Mouse (Mus musculus) thymus, postnatal 14 days (tissue): ENCODE results near the gene Atxn7l3.
"Not testable (repeated sequence)": the region's sequence is repeated elsewhere in the genome, so short reads cannot be mapped to it uniquely, and the experiment has no call there.

Experiments used
- DNase-seq: peaks from one replicate; pipeline ENCODE4 v3.0.0; 2021

Atxn7l3 gene

DNA sequence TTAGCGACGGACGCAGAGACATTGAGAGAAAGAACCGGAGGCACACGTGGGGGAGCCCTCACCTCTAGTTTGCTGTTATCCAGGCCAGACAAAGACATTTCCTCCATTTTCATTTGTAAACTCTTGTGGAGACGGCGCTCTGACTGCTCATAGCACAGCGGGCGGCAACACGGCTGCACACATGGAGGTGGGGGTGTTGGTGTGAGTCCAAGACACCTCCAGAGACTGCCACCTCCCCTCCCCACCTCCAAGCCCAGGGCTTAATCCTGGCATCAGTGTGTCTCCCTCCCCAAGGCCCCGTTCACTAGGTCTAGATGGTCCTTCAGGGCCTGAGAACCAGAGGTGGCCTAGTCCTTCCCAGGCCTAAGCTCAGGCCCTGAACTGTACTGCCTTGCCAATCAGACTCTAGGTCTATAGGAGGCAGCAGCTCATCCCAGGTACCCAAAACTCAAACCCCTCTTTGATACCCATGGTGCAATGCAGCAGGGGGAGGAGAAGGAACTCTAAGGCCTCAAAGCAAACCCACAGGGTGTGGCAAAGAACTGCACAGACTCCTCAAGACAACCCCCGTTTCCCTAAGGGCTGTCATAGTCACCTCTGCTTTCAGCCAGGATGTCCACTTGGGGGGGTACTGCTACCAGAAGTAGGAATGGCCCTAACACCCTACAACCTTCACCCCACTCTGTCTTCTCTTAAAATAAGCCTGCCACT is 1.4 kb downstream of the Atxn7l3 start:
- DNase-seq: peak; percentile 80

DNA sequence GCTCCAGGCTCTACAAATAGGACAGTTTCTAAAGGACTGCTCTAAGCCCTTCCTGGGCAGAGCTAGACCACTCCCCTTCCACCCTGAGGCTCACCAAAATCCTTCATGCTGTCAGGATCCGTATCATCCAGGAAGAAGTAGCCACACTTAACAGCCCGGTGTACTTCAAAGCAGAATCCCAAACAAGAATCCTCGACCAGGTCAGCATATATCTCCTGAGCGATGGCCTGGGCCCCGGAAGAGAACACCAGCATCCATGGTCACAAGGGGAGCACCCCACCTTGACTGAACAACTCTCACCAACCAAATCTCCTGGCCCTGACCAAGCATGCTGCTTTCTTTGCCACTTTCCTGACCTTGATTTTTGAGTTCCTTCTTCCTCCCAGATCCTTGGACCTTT is 2.0 kb downstream of the Atxn7l3 start:
- DNase-seq: no peak

DNA sequence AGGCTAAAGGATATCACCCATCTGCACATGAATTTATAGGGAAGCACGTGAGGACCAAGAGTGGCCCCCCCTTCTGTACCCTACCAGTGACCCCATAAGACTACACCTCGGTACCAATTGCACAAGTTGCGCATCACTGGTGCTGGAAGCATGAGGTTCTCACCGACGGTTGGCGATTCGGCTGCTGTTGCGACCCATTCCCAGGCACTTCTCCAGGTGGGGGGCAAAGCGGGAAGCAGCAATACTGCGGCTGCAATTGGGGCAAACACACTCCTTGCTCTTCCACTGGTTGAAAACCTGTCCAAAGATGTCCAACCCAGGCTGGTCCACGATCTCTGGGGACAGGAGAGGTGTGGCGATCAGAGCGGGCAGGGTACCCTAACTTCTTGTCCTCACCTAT is 2.5 kb downstream of the Atxn7l3 start:
- no peak for DNase-seq

DNA sequence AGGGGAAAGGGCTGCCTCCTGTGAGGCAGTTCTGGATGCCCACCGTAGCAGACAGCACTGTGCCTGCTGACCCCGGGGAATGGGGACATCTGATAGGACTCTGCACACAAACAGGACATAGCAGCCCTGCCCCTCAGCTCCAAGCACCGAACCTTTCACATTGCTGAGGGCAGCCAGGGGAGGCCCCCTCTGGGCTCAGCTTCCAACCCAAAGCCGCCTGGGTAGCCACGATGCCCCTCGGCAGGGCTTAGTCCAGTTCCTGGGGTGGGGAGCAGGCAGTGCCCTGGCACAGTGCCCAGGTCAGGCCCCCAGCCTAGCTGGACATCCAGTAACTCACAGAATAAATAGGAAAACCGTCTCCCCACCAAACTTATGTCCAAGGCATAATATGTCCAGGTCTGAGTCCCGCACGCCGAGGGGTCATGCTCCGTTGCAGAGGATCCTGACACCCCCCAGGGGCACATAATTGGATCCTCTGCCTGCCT is 5.3 kb downstream of the Atxn7l3 start:
- no peak for DNase-seq

DNA sequence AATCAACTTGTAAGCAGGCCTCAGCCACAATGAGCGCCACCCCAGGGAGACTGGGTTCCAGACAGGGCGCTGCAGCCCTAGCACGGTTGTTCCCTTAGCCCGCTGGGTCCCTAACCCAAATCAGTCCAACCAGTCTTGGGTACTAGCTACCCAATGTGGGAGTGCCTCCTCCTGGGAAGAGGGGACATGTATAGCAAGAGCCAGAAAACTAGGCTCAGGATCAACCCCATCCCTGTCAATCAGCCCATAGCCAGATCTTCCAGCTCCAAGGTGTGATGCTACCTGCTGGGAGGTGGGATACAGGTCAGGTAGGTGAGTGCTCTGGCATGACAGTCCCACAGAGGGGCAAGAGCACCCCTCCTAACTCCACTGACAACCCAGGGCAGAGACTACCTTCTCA is 6.3 kb downstream of the Atxn7l3 start:
- DNase-seq: no peak

DNA sequence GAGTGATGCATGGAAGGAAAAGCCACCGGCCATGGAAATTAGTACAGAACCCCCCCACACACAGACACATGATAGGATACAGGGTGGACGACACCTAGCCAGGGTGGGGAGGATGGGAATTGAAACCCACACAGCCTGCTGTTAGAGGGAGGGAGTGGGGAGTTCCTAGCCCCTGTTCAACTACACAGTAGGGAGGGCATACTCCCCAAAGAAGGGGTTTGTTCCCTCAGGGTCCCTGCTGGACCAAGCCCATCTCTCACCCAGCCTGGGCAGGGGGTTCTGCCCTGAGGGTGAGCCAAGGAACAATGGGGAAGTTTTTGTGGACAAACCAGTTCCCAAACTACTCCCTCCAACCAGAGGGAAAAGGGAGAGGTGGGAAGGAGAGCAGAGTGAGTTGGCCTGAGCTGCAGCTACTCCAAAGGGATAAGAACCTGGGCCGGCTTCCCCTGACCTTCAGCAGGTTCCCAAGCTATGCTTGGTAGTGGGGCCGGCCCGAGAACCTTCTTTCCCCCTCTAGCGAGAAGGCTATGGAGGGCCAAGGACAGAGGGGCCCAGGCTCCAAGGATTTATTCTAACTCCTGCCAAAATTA is 6.8 kb downstream of the Atxn7l3 start:
- DNase-seq: no peak

DNA sequence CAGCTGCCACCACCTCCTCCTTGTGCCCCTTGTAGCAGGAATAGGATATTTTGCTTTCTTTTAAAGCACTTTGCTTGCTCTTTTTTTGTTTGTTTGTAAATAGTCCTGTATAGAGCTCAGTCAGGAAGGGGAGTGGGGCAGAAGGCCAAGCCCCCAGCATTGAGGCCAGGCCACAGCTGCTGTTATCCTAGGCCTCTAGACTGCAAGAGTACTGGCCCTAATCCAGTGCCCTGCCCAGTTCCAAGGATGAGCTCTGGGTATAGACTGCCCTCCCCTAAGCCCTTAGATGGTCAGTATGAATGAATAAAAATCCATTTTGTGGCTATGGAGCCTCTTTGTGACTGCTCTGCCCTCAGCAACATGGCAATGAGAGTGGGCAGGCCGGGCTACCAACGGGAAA is 7.5 kb downstream of the Atxn7l3 start:
- DNase-seq: no peak

DNA sequence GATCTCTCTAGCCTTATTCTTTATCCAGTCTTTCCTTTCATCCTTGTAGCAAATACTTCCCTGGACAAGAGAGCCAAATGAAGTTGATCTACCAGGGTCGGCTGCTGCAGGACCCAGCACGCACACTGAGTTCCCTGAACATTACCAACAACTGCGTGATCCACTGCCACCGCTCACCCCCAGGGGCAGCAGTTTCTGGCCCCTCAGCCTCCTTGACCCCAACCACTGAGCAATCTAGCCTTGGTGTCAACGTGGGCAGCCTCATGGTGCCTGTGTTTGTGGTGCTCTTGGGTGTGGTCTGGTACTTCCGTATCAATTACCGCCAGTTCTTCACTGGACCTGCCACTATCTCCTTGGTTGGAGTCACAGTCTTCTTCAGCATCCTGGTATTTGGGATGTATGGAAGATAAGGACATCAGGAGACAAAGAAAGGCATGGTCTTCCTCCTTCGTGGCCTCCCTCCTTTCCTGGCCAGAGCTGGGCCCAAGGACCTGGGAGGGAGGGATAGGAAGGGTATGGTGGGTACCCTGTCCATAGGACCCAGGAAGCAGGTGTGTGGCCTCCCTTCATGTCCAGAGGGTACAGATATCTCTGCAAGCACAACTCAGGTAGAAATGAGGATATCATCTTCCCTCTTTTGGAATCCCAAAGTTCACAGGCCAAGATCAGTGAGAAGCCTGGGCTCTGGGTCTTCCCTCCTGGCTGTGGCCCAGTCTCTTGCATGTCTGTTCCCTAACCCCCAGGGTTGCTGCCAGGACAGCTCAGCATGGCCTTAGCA is 8.2 kb downstream of the Atxn7l3 start:
- DNase-seq: no peak

DNA sequence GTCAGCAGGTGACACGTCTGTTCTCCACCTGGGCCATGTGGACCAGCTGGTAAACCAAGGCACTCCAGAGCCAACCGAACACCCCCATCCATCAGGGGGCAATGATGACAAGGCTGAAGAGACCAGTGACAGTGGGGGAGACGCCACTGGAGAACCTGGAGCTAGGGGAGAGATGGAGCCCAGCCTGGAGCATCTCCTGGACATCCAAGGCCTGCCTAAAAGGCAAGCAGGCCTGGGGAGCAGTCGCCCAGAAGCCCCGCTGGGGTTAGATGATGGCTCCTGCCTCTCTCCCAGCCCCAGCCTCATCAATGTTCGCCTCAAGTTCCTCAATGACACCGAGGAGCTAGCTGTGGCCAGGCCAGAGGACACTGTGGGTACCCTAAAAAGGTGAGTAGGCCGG is 8.9 kb downstream of the Atxn7l3 start:
- no peak for DNase-seq

DNA sequence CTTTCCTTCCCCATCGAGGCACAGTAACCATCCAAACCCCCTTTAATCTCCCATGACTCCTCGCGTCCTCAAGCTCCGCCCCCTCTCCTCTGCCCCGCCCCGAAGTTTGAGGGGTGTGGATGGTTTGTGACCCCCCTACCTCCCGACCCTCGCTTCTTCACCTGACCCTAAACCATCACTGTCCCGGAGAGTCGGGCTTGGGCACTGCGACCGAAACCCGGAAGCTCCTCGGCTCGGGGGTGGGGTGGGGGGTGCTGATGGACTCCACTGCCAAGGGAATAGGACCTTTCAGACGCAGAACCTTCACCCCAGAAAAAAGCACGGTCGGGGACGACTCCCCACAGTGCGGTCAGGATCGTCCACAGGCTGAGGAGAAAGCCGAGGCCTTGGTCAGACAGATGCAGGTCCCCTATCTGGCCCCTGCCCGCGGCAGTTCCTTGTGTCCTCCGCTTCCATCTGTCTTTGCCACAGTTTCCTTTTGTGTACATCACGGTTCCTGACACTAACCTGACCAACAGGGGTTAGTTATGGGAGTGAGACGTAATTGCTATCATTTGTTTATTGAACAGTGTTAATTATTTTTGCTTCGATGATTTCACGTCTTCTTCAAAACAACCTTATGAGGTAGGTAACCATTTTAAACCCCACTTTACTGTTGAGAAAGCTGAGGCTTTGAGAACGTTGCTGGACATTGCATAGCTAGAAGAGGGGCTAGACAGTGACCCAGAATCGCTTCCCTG is 11.2 kb downstream of the Atxn7l3 start:
- peak; percentile 84 for DNase-seq

DNA sequence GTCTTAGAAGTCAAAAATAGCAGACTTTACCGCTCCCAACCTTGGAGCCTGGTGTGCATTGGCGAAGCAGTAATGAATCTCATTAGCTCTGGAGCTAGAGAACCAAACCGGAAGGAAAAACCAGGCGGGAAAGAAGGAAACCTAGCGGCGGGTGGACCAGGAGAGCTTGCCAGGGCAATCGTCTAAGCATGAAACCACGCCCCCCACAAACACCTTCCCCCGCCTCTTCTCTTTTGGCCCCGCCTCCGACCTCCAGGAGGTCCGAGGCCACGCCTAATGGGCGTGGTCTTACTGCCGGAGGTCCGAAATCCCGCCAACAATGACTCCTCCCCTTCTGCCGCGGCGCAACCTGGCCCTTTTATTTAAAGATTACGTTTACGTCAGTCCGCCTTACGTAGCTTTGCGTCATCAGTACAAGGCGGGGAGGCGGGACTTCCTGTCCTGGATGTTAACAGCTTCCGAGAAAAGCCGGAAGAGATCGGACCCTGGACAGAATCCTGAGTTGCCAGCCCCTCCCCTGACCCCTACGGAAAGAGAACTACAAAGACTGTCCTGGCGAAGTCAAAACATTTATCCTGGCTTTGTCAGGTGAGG is 11.8 kb downstream of the Atxn7l3 start, which contains the start of gene Tmub2:
TSS of gene Tmub2 (plus strand) at position 431 of the 594 bp plus-strand sequence.
- DNase-seq: peak; percentile 96

DNA sequence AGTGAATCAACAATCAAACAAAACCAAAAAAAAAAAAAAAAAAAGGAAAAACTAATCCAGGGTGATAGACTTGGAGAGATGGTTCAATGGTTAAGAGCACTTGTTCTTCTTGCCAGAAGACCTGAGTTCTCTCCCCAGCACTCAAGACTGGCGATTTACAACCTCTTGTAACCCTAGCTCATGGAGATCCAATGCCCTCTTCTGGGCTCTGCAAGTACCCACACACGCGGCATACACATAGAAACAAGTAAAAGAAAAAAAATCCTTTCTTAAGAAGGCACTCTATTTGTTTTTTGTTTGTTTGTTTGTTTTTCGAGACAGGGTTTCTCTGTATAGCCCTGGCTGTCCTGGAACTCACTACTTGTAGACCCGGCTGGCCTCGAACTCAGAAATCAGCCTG is 12.5 kb downstream of the Atxn7l3 start:
- no peak for DNase-seq

DNA sequence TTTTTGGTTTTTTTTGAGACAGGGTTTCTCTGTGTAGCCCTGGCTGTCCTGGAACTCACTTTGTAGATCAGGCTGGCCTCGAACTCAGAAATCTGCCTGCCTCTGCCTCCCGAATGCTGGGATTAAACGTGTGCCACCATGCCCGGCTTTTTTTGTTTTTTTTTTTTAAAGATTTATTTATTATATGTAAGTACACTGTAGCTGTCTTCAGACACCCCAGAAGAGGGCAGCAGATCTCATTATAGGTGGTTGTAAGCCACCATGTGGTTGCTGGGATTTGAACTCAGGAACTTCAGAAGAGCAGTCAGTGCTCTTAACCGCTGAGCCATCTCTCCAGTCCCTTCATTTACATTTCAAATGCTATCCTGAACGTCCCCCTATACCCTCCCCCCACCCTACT is 16.2 kb downstream of the Atxn7l3 start:
- DNase-seq: not testable (repeated sequence)

DNA sequence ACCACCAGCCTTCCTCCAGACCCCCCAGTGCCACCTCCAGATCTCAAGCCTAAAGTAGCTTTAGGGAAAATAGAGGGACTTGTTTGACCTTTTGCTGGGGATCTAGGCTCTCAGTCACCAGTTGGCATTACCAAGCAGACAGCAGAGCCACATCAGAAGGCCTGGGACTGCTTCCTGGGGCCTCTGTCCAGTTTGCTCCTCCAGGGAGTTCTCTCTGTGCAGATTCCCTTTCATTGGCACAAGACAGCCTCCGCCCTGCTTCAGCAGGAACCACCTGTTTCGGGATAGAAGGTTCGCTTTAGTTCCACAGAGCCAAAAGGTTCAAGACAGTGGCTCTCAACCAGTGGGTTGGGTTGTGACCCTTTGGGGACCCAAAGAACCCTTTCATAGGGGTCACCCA is 16.8 kb downstream of the Atxn7l3 start:
- no peak for DNase-seq

DNA sequence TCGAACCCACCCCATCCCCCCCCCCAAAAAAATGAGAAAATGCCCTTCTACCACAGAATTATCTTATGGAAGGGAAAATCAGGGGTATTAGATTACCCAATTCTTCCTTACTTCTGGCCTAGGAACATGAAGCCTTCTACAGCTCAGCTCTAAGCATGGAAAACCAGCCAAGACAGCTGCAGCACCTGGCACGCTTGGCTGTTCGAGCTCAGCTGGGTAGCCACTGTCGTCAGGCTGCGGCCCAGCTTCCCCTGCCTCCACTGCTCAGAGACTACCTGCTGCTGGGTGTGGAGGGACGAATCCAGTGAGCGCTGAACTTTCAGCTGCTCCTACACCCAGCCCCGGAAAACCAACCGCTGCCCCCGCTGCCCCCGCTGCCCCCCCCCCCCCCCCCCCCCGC is 18.7 kb downstream of the Atxn7l3 start:
- no peak for DNase-seq

DNA sequence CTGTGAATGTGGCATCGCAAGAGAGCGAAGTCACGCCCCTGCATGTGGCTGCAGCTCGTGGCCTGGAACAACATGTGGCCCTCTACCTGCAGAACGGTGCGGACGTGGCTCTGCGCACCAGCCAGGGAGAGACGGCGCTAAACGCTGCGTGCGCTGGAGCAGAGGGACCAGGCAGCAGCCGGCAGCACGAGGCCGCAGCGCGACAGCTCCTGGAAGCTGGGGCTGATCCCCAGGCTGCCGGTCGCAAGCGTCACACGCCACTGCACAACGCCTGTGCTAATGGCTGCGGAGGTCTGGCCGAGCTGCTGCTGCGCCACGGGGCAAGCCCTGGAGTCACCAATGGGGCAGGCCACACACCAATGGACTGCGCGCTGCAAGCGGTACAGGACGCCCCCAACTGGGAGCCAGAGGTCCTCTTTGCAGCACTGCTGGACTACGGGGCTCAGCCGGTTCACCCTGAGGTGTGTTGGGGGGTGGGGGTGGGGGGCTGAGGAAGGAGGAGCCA is 20.0 kb downstream of the Atxn7l3 start:
- no peak for DNase-seq

DNA sequence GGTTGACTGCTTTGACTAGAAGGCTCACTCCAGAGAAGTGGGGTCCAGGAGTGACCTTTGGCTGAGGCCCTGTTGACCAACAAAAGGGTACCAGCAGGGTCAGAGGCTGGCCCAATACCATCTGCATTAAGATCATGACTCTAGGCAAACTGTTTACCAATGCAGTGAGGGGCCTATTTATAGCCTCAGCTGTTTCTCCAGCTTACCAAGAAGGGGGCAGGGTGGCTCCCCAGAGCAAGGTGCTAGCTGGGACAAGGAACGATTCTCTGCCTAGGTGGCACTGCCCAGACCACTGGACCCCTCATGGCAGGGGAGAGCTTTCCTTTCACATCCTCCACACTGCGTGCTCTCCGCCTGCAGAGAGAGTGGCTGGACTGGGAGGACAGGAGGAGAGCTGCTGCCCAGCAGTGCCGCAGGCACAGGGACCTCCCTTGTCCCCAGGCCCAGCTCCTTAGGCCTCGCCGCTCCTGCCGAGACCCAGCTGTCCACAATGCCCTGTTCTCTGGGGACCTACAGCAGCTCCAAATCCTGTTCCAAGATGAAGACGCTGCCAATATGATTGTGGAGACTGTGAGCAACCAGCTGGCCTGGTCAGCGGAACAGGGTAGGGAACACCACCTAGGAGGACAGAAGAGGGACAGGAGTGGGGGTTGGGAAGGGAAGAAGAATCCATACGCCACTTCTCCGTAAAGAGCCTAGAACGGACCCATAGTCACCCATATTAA is 27.7 kb downstream of the Atxn7l3 start, which contains the start of gene Asb16:
TSS of gene Asb16 (plus strand) at position 224 of the 725 bp plus-strand sequence.
- no peak for DNase-seq

DNA sequence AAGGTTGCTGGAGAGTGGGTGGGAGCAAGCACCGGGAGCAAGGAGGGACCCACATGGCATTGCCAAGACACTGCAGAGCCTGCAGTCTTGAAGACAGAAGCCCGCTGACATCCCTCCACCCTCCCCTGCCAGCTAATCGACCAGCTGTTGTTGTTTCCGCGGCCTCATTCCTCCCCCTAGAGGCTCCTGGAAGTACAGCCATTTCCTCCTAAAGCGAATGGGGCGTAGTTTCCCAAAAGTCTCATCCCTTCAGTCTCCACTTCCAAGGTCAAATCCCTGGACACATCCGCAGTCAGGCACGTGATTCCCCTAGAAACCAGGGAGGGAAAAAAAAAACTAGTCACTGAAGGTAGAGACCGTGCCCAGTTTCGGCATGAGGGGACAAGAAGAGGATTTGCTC is 29.0 kb downstream of the Atxn7l3 start:
- peak; percentile 71 for DNase-seq

DNA sequence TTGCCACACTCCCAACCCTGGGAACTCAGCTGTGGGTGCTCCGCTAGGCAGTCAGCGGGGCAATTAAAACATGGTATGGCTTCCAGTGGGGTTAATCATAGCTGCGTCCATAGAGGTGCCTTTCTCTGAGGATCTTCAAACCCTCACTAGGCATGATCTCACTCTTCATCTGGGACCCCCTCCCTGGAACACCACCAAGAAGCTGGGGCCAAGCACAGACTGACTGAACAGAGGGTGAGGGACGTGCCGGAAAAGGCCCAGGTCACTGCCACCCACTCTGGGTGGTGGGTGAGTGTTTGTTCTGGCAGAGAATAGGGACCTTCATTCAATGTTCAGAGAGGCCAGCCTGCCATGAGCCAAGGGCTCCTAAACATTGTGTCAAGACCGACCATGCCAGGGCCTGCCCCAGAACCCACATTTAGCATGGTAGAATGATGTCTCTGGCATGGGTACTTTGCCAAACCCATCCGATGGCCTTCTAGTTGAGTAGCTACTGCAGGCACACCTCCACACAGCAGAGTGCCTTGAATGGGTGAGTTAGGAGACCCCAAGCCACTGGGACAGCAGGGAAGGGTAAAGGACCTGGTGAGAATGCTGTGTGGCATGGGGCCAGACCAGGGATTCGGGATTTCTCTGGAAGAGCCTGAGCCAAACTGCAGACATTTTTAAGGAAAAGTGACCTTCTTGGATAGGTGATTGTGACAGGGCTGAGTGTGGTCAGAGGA is 29.6 kb downstream of the Atxn7l3 start:
- no peak for DNase-seq

DNA sequence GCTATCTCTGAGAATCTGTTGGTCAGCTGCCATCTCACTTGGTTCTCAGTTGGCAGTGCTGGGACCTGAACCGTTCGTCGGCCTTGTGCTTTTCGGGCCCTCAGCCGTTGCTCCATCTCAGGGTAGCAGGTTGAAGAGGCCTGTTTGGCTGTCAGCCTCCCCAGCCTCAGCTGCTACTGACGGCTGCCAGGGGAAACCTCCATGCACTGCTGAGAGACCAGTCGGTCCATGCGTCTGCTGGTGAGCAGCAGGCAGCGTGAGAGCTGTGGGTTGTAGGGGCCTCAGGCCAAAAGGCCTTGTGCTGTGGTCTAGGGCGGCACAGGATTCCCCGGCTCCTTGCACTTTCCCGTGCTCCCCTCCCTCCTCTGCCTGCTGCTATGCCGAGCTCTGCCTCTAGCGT is 30.6 kb downstream of the Atxn7l3 start:
- no peak for DNase-seq

DNA sequence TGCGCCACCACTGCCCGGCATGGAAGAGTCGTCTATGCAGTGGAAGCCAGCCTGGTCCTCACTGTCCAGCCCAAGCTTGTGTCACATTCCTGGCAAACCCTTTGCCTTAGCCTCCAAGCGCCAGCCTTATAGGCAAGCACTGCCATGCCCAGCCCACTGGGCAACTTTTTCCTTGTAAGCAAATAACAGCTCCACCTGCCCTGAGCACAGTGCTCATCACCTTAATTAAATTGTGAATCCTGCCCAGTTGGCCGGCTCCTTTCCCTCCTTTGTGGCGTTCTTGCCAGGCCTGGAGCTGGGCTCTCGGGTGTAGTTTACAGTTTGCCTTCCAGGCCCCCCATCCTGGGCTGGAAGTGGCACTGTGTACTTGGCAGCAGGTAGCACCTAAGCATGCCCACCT is 33.2 kb downstream of the Atxn7l3 start:
- no peak for DNase-seq
